Mouse (Mus musculus) liver, adult 2 months (tissue): ENCODE data around the gene Zfp882. TPM values are rescaled to one million over a fixed set of nuclear protein-coding genes. Genes with fewer than 3 reads are reported as not detected.
"Not testable (repeated sequence)": the region's sequence is repeated elsewhere in the genome, so short reads cannot be mapped to it uniquely, and the experiment has no call there.

Experiments
- DNase-seq: peaks from one replicate; pipeline ENCODE4 v3.0.0-alpha.2; 2011; ENCODE audit warnings: low read depth, low spot score; ENCODE audit errors: extremely low read depth
- H3K27ac ChIP-seq: fragments of 200-500 bp; replicated peaks from 2 replicates; pipeline ENCODE4 v1.5.1; 2012; ENCODE audit warnings: low read depth, mild to moderate bottlenecking, control low read depth, inconsistent platforms, low read length; ENCODE audit not compliant: insufficient read depth
- H3K27me3 ChIP-seq: fragments of 200-500 bp; 2 replicates; pipeline ENCODE4 v1.6.1; 2012; ENCODE audit warnings: mild to moderate bottlenecking, moderate library complexity, low read length, inconsistent platforms; ENCODE audit not compliant: control insufficient read depth, insufficient read depth
- H3K36me3 ChIP-seq: fragments of 200-500 bp; 2 replicates; pipeline ENCODE4 v1.6.1; 2012; ENCODE audit warnings: low read length, inconsistent platforms; ENCODE audit not compliant: control insufficient read depth, insufficient read depth
- H3K4me1 ChIP-seq: fragments of 200-500 bp; 2 replicates; pipeline ENCODE4 v1.6.1; 2011; ENCODE audit warnings: low read length; ENCODE audit not compliant: control insufficient read depth, insufficient read depth
- H3K4me3 ChIP-seq: fragments of 200-500 bp; 2 replicates; pipeline ENCODE4 v1.5.1; 2011; ENCODE audit warnings: low read depth, mild to moderate bottlenecking, control low read depth, low read length, moderate library complexity; ENCODE audit not compliant: insufficient read depth
- H3K79me2 ChIP-seq: fragments of 200-500 bp; 2 replicates; pipeline ENCODE4 v1.6.1; 2012; ENCODE audit warnings: inconsistent platforms, mild to moderate bottlenecking, low read length, moderate library complexity; ENCODE audit not compliant: control insufficient read depth, insufficient read depth
- H3K9ac ChIP-seq: fragments of 200-500 bp; 2 replicates; pipeline ENCODE4 v1.6.1; 2012; ENCODE audit warnings: low read depth, mild to moderate bottlenecking, control low read depth, inconsistent platforms, low read length
- CTCF ChIP-seq: fragments of 200-500 bp; IDR thresholded peaks from 2 replicates; pipeline ENCODE4 v1.5.1; 2011; ENCODE audit warnings: low read depth, low read length, control low read depth
- POLR2A ChIP-seq: fragments of 200-500 bp; IDR thresholded peaks from 2 replicates; pipeline ENCODE4 v1.6.1; 2011; ENCODE audit warnings: low read length, control low read depth; ENCODE audit not compliant: insufficient read depth; ENCODE audit errors: extremely low read depth
- WGBS: fragments of 180-500 bp; shearing (Covaris S2); methylation state at CpG from one replicate; pipeline ENCODE4 v1.1.7; 2018; 5-methylcytosine and 5-hydroxymethylcytosine counted together
- polyA plus RNA-seq: library from polyadenylated mRNA; depleted of rRNA; stranded (reverse); fragments of >200 nt; gene quantifications from 2 replicates; pipeline ENCODE4 v1.2.3, GENCODE M21; 2012; rRNA removed
- total RNA-seq: library from RNA; depleted of rRNA; stranded (reverse); fragments of >200 nt; gene quantifications from 2 replicates; pipeline ENCODE4 v1.2.3, GENCODE M21; 2014; rRNA removed

Gene Zfp882
- total RNA-seq (3.4 and 3.9 TPM in 2 replicates), polyA plus RNA-seq (0.16 and 0.76 TPM in 2 replicates)

GRCm38 (mm10) chr8:71908309-71909261 is at the start of gene Zfp882, which contains the start of gene Zfp617:
Gene Zfp882, plus strand, starts transcription at chr8:71908608.
Gene Zfp617, plus strand, starts transcription at chr8:71908635.
- 6% methylated on average over 47 of the region's 47 CpGs for WGBS
- Histone ChIP-seq H3K4me3 (peak within 1 kb of the TSS; percentile 88), H3K36me3 (peaks cover 2% of the 10 kb centered on the region; the same call in 1 of the 2 replicates), H3K27ac (peak within 1 kb of the TSS; percentile 87), H3K9ac (peak within 1 kb of the TSS; percentile 90), H3K27me3 (no peaks in the 10 kb centered on the region), H3K79me2 (no peaks in the 10 kb centered on the region), H3K4me1 (no peaks in the 10 kb centered on the region)
- TF ChIP-seq CTCF: peak; percentile 73
- TF ChIP-seq POLR2A: 0 out of 2 replicates have a peak, but pooled peaks have one; percentile 32
- peak; percentile 85 for DNase-seq

- H3K9ac ChIP-seq: not testable (repeated sequence)
- WGBS: 83% methylated on average over 1 of the region's 1 CpGs
These were observed 46.9 kb upstream of the Zfp882 start for GRCm38 (mm10) chr8:71861551-71861950.

DNA sequence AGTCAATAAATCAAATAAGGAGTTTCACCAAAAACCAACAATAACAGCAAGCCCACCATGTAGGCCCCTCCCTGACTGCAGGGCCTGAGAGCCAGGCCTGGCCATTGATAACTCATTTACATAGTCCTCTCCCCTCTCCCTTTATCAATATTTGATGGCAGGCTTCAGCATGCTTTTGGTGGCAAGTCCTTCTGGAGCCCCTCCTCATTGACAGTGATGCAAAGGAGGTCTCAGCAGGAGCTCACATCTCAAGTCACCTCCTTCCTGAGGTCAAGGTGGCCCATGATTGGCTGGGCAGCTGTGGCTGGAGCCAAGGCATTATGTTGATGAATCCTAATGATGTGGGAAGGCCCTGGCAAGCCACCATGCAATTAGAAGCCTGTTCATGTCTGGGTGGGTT is 46.4 kb upstream of the Zfp882 start:
- H3K79me2 ChIP-seq, H3K27ac ChIP-seq, DNase-seq, H3K4me1 ChIP-seq, H3K27me3 ChIP-seq, H3K4me3 ChIP-seq, H3K36me3 ChIP-seq, H3K9ac ChIP-seq: not testable (repeated sequence)

More at GRCm38 (mm10) chr8:71861551-71861950, 46.9 kb upstream of the Zfp882 start:
- not testable (repeated sequence) for H3K79me2 ChIP-seq, H3K36me3 ChIP-seq, H3K4me1 ChIP-seq, H3K27me3 ChIP-seq, H3K4me3 ChIP-seq, DNase-seq, H3K27ac ChIP-seq

DNA sequence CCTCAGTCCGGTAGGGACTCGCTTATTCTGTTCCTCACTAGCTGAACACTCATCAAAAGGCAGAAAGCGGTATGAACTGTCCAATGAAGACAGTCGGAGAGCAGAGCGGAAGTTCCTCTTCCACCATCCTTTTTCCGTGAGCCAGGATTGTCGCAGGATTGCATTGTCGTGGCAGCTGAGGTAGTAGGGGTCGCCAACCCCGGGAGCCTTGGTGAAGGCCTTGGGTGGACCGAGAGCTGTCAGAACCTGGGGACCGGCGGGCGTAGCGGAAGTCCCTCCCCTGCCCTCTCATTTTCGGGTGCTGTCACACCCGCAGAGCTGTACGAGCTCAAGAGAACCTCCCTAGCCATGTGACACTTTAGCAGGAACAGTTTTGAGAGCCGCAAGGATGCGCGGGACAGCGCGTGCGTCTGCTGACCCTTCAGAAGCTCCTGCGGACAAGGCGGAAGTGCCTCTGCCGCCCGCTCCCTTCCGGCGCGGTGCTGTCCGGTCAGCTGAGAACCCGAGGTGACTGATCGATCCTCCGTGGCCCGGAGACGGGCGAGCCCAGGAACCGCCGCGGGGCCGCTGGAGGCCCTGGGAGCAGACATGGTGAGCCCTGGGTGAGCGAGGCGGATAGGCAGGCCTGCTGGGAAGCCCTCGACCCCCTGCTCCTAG is 26.7 kb upstream of the Zfp882 start, which contains the start of gene Zfp709:
Gene Zfp709, plus strand, starts transcription at position 402 of the 657 bp plus-strand sequence.
- 5% methylated on average over 45 of the region's 45 CpGs for WGBS
- Histone ChIP-seq H3K27me3 (no peaks in the 10 kb centered on the region), H3K4me3 (peak within 1 kb of the TSS; percentile 85), H3K9ac (peak within 1 kb of the TSS; percentile 89), H3K36me3 (peaks cover 16% of the 10 kb centered on the region), H3K27ac (peak within 1 kb of the TSS; percentile 49), H3K4me1 (peaks cover 2% of the 10 kb centered on the region; the same call in 1 of the 2 replicates), H3K79me2 (no peaks in the 10 kb centered on the region; the same call in 1 of the 2 replicates)
- peak; percentile 87 for DNase-seq
- no peak for TF ChIP-seq CTCF
- 0 out of 2 replicates have a peak, but pooled peaks have one; percentile 13 for TF ChIP-seq POLR2A

DNA sequence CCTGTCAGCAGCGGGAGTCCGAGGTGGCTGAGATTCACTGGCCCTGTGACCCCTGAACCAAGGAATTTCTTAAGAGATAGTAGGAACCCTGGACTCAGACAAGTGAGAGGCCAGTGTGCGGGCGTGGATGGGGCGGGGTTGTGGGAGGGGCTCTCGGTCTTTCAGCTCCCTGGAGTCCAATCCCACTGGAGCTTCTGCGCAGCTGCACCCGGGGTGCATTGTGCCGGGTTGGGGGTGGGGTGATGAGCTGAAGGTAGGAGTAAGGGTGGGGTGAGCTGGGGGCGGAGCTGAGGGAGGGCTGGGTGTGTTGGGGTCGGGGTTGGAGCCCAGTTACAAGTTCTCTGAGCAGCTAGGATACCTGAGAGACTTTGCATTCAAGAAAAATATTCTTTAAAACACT is 7.7 kb upstream of the Zfp882 start:
- H3K36me3 ChIP-seq, H3K4me3 ChIP-seq, H3K27ac ChIP-seq, H3K4me1 ChIP-seq, H3K79me2 ChIP-seq, H3K27me3 ChIP-seq, DNase-seq, H3K9ac ChIP-seq: not testable (repeated sequence)
- 48% methylated on average over 11 of the region's 11 CpGs for WGBS

GRCm38 (mm10) chr8:71903084-71903483 is 5.3 kb upstream of the Zfp882 start:
- not testable (repeated sequence) for H3K27me3 ChIP-seq, H3K79me2 ChIP-seq, H3K9ac ChIP-seq, H3K27ac ChIP-seq, H3K36me3 ChIP-seq, DNase-seq, H3K4me3 ChIP-seq, H3K4me1 ChIP-seq
- WGBS: 50% methylated on average over 1 of the region's 1 CpGs
